Mouse (Mus musculus): Measurements from ENCODE around the gene Cldn8. TPM values are rescaled to one million over a fixed set of nuclear protein-coding genes. Genes with fewer than 3 reads are reported as not detected.

Cldn8 gene
- polyA plus RNA-seq, 1 experiment from 2014 or later = 0.37 TPM

Other genes with a start within 250 kb of the Cldn8 start
- gene Cldn17, start 56.2 kb downstream of the Cldn8 start, polyA plus RNA-seq (2015; fragmentation: Nextera tagmentation; extraction: Ambion mirVana) = not detected in 2 replicates
- not detected in 2 replicates for gene Krtap24-1, start 49.1 kb upstream of the Cldn8 start, polyA plus RNA-seq (2015; fragmentation: Nextera tagmentation; extraction: Ambion mirVana)
- gene 2310079G19Rik, start 64.5 kb upstream of the Cldn8 start, polyA plus RNA-seq (2015; fragmentation: Nextera tagmentation; extraction: Ambion mirVana) = not detected in 2 replicates
- gene Krtap26-1, start 84.6 kb upstream of the Cldn8 start, polyA plus RNA-seq (2015; fragmentation: Nextera tagmentation; extraction: Ambion mirVana) = not detected in 2 replicates
- gene Krtap27-1, start 108.5 kb upstream of the Cldn8 start, polyA plus RNA-seq (2015; fragmentation: Nextera tagmentation; extraction: Ambion mirVana) = not detected in 2 replicates
- gene 2310061N02Rik, start 144.8 kb upstream of the Cldn8 start, polyA plus RNA-seq (2015; fragmentation: Nextera tagmentation; extraction: Ambion mirVana) = not detected in 2 replicates
- not detected in 2 replicates for gene Krtap13-1, start 165.7 kb upstream of the Cldn8 start, polyA plus RNA-seq (2015; fragmentation: Nextera tagmentation; extraction: Ambion mirVana)
- gene Krtap13, start 188.5 kb upstream of the Cldn8 start, polyA plus RNA-seq (2015; fragmentation: Nextera tagmentation; extraction: Ambion mirVana) = not detected in 2 replicates
- gene 2310034C09Rik, start 195.7 kb upstream of the Cldn8 start, polyA plus RNA-seq (2015; fragmentation: Nextera tagmentation; extraction: Ambion mirVana) = 0.09 TPM in 1 of 2 replicates, not detected in the other
- gene 2310057N15Rik, start 211.0 kb upstream of the Cldn8 start, polyA plus RNA-seq (2015; fragmentation: Nextera tagmentation; extraction: Ambion mirVana) = not detected in 2 replicates
- gene Gm5965, start 214.7 kb upstream of the Cldn8 start, polyA plus RNA-seq (2015; fragmentation: Nextera tagmentation; extraction: Ambion mirVana) = not detected in 2 replicates
- gene Gm20741, start 249.0 kb upstream of the Cldn8 start, polyA plus RNA-seq (2015; fragmentation: Nextera tagmentation; extraction: Ambion mirVana) = not detected in 2 replicates

Data from liver, embryonic 16.5 days (tissue).